Mouse (Mus musculus): ENCODE measurements at regions not wholly inside any gene's neighbourhood (a gene's known extent, or its start where the extent isn't known, plus 50 kb on each side); places are given as distances from the start of the nearest gene placed in this dataset.

DNA sequence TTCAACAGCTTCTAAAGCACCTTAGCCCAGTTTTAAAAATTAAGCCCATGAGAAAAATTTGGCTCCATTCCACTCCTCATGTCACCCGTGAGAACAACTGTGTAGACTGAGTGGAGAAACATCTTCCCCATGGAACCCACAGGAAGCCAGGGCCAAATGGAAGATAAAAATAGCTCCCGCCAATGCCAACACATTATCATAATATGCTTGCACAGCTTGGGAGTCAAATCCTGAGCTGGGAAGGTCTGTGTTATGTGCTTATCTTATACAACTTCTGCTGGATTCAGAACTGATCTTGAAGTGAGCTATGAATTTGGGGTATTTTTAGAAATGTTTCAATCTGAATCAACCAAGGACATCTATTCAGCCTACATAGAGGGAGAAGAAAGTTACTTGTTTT is 279.0 kb upstream of the Gm11042 start:
- peak in 1 of 3 experiments; percentile 9 for TF ChIP-seq MYOG (IDR thresholded peaks at IDR 0.05; ENCODE audit: control insufficient read depth in 1 of 3, insufficient read depth in 1 of 3, insufficient read length in 2 of 3, low read depth in 2 of 3)
- TF ChIP-seq USF1 (IDR thresholded peaks at IDR 0.05; ENCODE audit: low read depth) = no peak
- TF ChIP-seq POLR2A (IDR thresholded peaks at IDR 0.05; ENCODE audit: insufficient read length, low read depth) = no peak
- TF ChIP-seq E2F4 (IDR thresholded peaks at IDR 0.05; ENCODE audit: insufficient read depth) = no peak
- no peak for TF ChIP-seq POLR2AphosphoS2 (IDR thresholded peaks at IDR 0.05; ENCODE audit: insufficient read length, low read depth)
- no peak for TF ChIP-seq MYOD1 (IDR thresholded peaks at IDR 0.05; ENCODE audit: control insufficient read depth in 1 of 3, insufficient read length in 2 of 3, low read depth in 2 of 3)
- TF ChIP-seq MAX (IDR thresholded peaks at IDR 0.05; ENCODE audit: low read depth) = no peak
- no peak for TF ChIP-seq SRF (IDR thresholded peaks at IDR 0.05; ENCODE audit: control insufficient read depth, insufficient read length, low read depth)
- TF ChIP-seq TCF12 (IDR thresholded peaks at IDR 0.05; ENCODE audit: insufficient read depth, poor library complexity, severe bottlenecking) = no peak
- TF ChIP-seq REST (IDR thresholded peaks at IDR 0.05; ENCODE audit: insufficient read depth, insufficient read length) = no peak
- no peak for TF ChIP-seq CEBPB (IDR thresholded peaks at IDR 0.05; ENCODE audit: insufficient read depth, poor library complexity, severe bottlenecking)
- no peak for TF ChIP-seq TCF3 (IDR thresholded peaks at IDR 0.05; ENCODE audit: insufficient read length, low read depth)
